Mouse (Mus musculus): ENCODE data around the gene Zfand2a.

Zfand2a gene

DNA sequence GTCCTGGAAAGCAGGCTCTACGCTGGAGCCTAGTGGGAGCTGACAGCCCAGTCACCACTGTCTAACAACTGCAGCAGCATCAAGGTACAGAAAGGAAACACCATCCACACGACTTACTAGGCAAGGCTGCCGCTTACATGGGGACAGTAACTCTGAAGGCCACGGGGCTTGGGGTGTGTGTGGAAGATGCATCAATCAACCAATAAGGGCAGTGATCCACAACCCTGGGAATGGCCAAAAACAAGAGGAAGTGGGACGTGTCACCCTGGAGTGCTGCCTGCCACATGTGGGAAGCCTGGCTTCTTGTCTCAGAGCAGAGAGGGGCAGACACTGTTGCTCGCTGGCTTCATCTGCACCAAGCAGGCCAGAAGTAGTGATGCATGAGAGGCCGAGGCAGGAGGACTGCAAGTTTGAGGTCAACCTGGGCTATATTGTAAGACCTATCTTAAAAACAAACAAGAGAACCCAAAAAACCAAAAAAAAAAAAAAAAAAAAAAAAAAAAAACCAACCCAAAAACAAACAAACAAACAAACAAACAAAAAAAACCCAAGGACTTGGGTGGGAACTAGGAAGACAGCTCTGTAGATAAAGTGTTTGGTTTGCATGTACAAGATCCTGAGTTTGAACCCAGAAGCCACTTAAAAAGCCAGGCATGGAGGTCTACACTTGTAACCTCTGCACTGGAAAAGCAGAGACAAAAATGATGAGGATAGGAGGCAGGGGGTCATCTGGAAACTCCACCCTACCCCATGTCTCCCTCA is 51.4 kb downstream of the Zfand2a start:
- DNase-seq (ENCODE audit: low spot score in 2 of 2) = no peak

DNA sequence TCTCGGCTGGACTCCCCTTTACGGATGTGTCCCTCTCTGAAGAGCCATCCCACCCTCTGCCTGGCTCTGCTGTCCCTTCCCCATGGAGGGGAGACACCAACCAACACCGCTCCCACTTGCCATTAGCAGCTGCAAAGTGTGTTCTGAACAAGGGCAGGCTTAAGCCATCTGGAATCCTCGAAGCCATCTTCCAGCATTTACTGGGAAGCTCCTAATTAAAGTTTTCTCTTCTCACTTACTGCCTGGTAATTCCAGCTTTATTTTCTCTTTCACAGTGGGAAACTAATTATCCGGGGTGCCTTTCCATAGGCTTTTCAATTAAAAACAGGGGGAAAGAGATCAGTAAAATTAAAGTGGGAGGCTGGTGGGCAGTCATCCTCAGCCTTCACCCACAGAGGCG is 52.0 kb downstream of the Zfand2a start:
- DNase-seq (ENCODE audit: low spot score in 2 of 2) = no peak

DNA sequence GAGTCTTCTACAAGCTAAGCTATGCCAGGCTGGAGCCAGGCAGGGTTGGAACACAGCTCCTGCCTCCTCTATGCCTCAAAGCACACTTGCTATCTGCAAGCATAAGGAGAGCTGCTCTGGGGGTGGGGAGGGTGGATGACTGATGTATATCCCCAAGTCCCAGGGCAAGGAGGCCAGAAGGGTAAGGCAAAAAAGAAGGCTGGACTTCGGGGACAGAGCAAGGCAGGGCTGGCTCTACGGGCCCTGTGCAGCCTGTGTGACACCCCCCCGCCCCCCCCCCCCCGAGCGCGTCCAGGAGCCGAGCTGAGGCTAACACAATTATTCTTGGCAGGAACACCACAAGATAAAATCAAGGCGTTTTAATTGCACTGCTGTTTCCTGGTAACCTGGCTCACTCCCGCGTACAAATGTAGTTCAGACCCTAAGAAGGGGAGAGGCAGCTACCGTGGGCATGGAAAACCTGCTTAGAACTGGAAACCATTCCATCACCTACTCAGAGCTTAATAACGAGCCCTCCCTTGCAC is 54.5 kb downstream of the Zfand2a start:
- DNase-seq (ENCODE audit: low spot score in 2 of 2) = no peak

DNA sequence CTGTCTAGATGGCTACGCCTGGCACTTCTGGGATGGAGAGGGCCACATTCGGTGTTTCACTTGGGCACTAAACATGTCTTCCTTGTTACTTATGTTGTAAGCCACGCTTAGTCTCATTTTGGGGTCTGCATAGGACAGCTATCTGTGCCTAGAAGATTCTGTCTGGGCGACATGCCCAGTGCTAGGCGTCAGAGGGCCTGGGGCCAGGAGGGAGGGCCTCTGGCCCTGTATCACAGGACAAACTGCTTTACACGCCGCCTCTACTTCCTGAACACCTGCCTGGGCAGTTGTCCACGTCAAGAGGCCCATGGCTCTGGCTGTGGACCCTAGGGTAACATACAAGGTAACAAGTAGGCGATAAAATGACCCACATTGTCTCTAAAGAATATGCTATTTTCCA is 56.4 kb downstream of the Zfand2a start:
- DNase-seq (ENCODE audit: low spot score in 2 of 2) = no peak

DNA sequence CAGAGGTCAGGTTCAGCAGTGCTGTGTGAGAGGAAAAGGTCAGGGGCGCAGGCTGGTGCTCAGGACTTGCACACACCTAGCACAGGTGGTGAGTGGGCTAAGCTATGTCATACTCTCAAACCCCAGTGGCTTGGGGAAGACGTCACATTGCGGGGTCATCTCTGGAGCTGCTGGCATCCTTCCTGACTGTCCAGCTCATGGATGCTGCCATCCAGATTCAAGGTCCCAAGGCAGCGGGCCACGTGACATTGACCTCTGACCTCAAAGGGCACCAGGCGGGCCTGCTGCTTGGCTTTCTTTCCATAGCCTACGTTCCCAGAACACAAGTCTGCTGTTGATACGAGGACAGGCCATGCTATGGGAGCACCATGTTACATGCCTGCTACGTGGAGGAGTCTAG is 57.3 kb downstream of the Zfand2a start:
- DNase-seq (ENCODE audit: low spot score in 2 of 2) = no peak

DNA sequence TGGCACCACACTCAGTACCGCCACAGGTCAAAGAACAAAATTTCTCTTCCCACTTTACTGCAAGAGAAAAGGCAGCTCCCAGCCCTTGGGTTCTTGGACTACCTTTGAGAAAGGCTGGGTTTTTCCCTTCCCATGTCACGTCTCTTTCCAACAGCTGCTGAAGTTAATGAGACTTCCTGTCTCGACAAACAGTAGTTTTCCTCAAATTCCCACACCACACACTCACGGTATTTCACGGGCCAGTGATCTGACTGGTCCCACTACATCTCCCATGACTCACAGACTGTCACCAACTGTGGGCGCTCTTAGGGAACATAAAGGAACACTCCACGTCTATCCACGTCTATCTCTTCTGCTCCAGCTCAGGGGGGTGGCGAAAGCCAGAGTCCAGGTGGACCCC is 59.2 kb downstream of the Zfand2a start:
- no peak for DNase-seq (ENCODE audit: low spot score in 2 of 2)

DNA sequence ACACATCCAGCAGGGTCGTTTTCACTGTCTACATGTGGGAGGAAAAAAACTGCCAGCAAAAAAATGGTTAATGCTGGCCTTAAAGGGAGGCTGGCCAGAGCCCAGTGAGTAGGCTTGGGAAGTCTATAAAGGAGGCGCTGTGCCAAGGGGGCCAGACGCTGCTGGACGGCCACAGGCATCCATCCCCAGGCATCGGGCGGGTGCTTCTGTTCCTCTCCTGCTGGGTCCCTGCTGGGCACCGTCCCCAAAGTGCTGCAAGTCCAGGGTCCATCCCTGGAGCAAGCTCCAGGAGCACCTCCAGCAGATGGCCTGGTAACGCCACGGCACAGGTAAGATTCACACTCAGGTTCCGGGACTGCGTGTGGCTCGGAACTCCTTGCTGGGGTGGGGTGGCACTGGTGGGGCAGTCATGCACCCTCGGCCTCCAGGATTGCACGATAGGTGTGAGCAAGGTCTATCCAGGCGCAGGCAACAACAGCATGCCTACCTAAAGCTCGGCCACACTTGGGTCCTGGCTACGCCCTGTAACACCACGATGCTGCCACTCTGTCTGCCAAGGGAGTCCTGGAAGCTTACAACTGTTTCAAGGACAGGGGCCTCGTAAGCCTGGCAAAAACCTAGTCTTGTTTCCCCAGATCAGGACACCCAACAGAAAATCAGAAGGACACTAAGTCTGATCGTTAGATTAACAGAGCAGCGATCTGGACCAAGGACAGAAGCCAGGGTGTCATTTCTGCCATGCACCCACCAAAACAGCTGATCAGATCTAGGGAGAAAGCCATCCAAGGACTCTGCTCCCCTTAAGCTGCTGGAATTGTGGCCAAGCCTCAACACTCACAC is 61.1 kb downstream of the Zfand2a start, which contains the start of gene Gper1:
Gene Gper1 (plus strand): TSS at position 126 of the 840 bp plus-strand sequence.
- no peak for DNase-seq (ENCODE audit: low spot score in 2 of 2)
